Mouse (Mus musculus) liver, adult (tissue): ENCODE measurements around the gene Atp23.

Experiments used
- GATA4 ChIP-seq: IDR thresholded peaks from 2 replicates; pipeline ENCODE4 v1.6.1; 2014; ENCODE audit warnings: mild to moderate bottlenecking, low read length; ENCODE audit not compliant: insufficient replicate concordance

The Atp23 gene

GRCm38 (mm10) chr10:126869372-126870318 is 31.5 kb downstream of the Atp23 start:
- no peak for TF ChIP-seq GATA4

- no peak for TF ChIP-seq GATA4
Observed at GRCm38 (mm10) chr10:126865284-126865683, 35.9 kb downstream of the Atp23 start.

GRCm38 (mm10) chr10:126862193-126862592 is 39.0 kb downstream of the Atp23 start:
- no peak for TF ChIP-seq GATA4

- no peak for TF ChIP-seq GATA4
Observed at GRCm38 (mm10) chr10:126853286-126853685, 47.9 kb downstream of the Atp23 start.

- TF ChIP-seq GATA4: no peak
Observed at GRCm38 (mm10) chr10:126845309-126845911, 55.7 kb downstream of the Atp23 start.

GRCm38 (mm10) chr10:126844689-126845088 is 56.5 kb downstream of the Atp23 start:
- no peak for TF ChIP-seq GATA4

GRCm38 (mm10) chr10:126840266-126840665 is 60.9 kb downstream of the Atp23 start:
- TF ChIP-seq GATA4: no peak

GRCm38 (mm10) chr10:126833006-126833405 is 68.1 kb downstream of the Atp23 start:
- no peak for TF ChIP-seq GATA4

- no peak for TF ChIP-seq GATA4
Observed at GRCm38 (mm10) chr10:126831329-126831728, 69.8 kb downstream of the Atp23 start.

- TF ChIP-seq GATA4: no peak
Observed at GRCm38 (mm10) chr10:126828618-126829017, 72.5 kb downstream of the Atp23 start.

- no peak for TF ChIP-seq GATA4
Observed at GRCm38 (mm10) chr10:126827941-126828593, 73.1 kb downstream of the Atp23 start.

- TF ChIP-seq GATA4: no peak
Observed at GRCm38 (mm10) chr10:126826982-126827381, 74.2 kb downstream of the Atp23 start.

- no peak for TF ChIP-seq GATA4
Observed at GRCm38 (mm10) chr10:126822418-126822817, 78.7 kb downstream of the Atp23 start.
